Mouse (Mus musculus) kidney, embryonic 16.5 days (tissue): ENCODE data around the gene Ptchd4. TPM values are rescaled to one million over a fixed set of nuclear protein-coding genes. Genes with fewer than 3 reads are reported as not detected.

Source experiments
- ATAC-seq: fragments of 200-750 bp; cut with Nextera tagmentation; 2 replicates; pipeline ENCODE4 v1.8.0; 2017; ENCODE audit warnings: moderate TSS enrichment; ENCODE audit not compliant: low FRiP score, low TSS enrichment
- H3K27ac ChIP-seq: fragments of 300-500 bp; sonication (generic); 2 replicates; pipeline ENCODE4 v1.5.1; 2014; ENCODE audit warnings: low read length
- H3K27me3 ChIP-seq: fragments of 300-500 bp; sonication (generic); 2 replicates; pipeline ENCODE4 v1.6.1; 2014; ENCODE audit warnings: low read length, control low read depth, mixed read lengths; ENCODE audit not compliant: insufficient read depth
- H3K36me3 ChIP-seq: fragments of 300-500 bp; sonication (generic); 2 replicates; pipeline ENCODE4 v1.6.1; 2014; ENCODE audit warnings: low read length, control low read depth, mixed read lengths; ENCODE audit not compliant: insufficient read depth
- H3K4me1 ChIP-seq: fragments of 300-500 bp; sonication (generic); 2 replicates; pipeline ENCODE4 v1.6.1; 2014; ENCODE audit warnings: low read length, control low read depth, mixed read lengths; ENCODE audit not compliant: insufficient read depth
- H3K4me2 ChIP-seq: fragments of 300-500 bp; sonication (generic); replicated peaks from 2 replicates; pipeline ENCODE4 v1.6.1; 2014; ENCODE audit warnings: low read depth, low read length
- H3K4me3 ChIP-seq: fragments of 300-500 bp; sonication (generic); 2 replicates; pipeline ENCODE4 v1.5.1; 2014; ENCODE audit warnings: mild to moderate bottlenecking, low read length
- H3K9ac ChIP-seq: fragments of 300-500 bp; sonication (generic); replicated peaks from 2 replicates; pipeline ENCODE4 v1.6.1; 2014; ENCODE audit warnings: low read length
- H3K9me3 ChIP-seq: fragments of 300-500 bp; sonication (generic); 2 replicates; pipeline ENCODE4 v1.6.1; 2016; ENCODE audit warnings: low read length, control low read depth
- WGBS: fragments of 180-500 bp; shearing (Covaris S2); extraction: QIAGEN DNeasy Blood & Tissue Kit; methylation state at CpG from one replicate; pipeline ENCODE4 v1.1.7; 2014; 5-methylcytosine and 5-hydroxymethylcytosine counted together
- polyA plus RNA-seq: library from polyadenylated mRNA; unstranded; fragments of >200 nt; fragmentation: Nextera tagmentation; extraction: Ambion mirVana; gene quantifications from 2 replicates; pipeline ENCODE4 v1.2.1, GENCODE M21; 2015

Gene Ptchd4
- polyA plus RNA-seq, 1 experiment from 2014 or later: 0.49 TPM

DNA sequence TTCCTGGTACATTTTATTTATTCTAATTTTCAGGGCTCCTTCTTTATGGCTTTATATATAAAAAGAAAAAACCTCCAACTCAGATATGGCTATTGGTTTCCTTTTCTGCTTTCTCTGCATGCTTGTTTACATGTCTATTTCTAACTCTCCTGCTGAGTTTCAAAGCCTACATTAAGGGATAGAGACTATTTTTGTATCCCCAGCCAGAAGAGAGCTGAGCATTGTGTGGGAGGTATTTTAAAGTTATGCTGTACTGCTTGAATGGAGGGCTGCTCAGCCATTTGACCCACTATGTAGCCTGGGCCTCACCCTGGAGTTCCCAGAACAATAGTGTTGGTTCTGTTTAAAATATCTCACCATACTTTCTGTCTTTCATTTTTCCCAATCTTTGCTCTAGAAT, 77.3 kb downstream of the Ptchd4 start:
- H3K9ac ChIP-seq: no peak overlapping the region
- no peaks in the 10 kb centered on the region for H3K36me3 ChIP-seq
- no peak for ATAC-seq
- H3K27me3 ChIP-seq: no peaks in the 10 kb centered on the region
- H3K27ac ChIP-seq: no peak overlapping the region
- no peak overlapping the region for H3K4me3 ChIP-seq
- no peaks in the 10 kb centered on the region for H3K9me3 ChIP-seq
- no peaks in the 10 kb centered on the region for H3K4me1 ChIP-seq
- H3K4me2 ChIP-seq: no peak overlapping the region

DNA sequence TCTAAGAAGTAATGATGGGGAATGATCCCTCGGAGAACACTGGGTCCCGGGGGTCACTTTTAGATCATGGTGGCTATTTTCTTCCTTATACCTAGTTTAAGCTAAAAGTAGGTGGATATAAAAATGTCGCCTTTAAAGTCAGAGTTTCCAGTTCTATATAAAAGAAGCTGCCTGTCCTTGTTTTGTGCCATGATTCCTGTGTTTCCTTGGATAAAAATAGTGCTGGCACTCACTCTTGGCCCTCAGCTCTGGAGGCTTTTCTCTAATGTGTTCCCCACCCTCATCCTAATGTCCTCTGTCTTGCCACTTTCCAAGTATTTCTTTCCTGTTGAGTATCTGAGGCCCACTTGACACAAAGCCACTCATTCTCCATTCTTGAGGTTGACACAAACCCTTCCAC, 79.6 kb downstream of the Ptchd4 start:
- Histone ChIP-seq H3K27ac (no peak overlapping the region), H3K27me3 (no peaks in the 10 kb centered on the region), H3K4me1 (no peaks in the 10 kb centered on the region), H3K36me3 (no peaks in the 10 kb centered on the region), H3K4me3 (no peak overlapping the region), H3K4me2 (no peak overlapping the region), H3K9ac (no peak overlapping the region), H3K9me3 (no peaks in the 10 kb centered on the region)
- ATAC-seq: no peak
- 87% methylated on average over 3 of the region's 3 CpGs for WGBS

DNA sequence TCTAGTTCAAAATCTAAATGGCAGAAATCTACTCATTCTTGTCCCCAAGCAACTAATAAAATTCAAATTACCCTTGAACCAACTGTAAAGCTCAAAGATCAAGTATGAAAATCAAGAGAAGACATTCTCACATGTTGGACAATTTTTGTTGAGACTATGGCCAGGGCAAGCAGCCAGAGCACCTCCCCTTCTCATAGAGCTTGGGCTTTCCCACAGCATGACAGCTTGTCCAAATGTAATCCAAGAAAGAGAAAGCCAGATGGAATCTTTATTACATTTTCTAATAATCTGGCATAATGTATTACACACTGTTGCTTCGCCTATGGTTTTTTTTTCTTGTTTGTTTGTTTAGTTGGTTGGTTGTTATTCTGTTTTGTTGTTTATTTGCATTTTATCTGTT, 102.7 kb downstream of the Ptchd4 start:
- ATAC-seq: no peak
- H3K9me3 ChIP-seq: no peaks in the 10 kb centered on the region
- H3K36me3 ChIP-seq: no peaks in the 10 kb centered on the region
- no peak overlapping the region for H3K4me3 ChIP-seq
- no peaks in the 10 kb centered on the region for H3K4me1 ChIP-seq
- 93% methylated on average over 1 of the region's 1 CpGs for WGBS
- no peak overlapping the region for H3K4me2 ChIP-seq
- H3K27me3 ChIP-seq: no peaks in the 10 kb centered on the region
- H3K27ac ChIP-seq: no peak overlapping the region
- H3K9ac ChIP-seq: no peak overlapping the region

DNA sequence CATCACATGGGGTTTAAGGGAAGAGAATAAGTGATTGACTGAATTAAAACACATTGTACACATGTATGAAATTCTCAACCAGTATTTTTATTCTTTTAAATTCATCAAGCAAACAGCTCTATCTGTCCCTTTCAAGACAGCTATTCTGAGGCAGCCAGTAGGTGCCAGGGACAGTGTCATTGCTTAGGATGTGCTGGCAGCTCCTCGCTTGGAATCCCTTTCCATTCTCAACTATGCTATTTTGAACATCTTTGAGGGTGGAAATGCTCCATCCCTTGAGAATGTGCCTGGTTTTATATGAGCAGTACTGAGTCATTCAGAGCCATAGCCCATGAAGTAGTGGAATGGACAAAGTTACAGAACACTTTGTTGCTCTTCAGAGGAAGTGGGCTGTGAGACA, 112.2 kb downstream of the Ptchd4 start:
- Histone ChIP-seq H3K4me3 (no peak overlapping the region), H3K27me3 (no peaks in the 10 kb centered on the region), H3K4me1 (no peaks in the 10 kb centered on the region), H3K36me3 (no peaks in the 10 kb centered on the region), H3K9me3 (no peaks in the 10 kb centered on the region), H3K27ac (no peak overlapping the region), H3K9ac (no peak overlapping the region), H3K4me2 (no peak overlapping the region)
- ATAC-seq: no peak
- 81% methylated on average over 1 of the region's 1 CpGs for WGBS

DNA sequence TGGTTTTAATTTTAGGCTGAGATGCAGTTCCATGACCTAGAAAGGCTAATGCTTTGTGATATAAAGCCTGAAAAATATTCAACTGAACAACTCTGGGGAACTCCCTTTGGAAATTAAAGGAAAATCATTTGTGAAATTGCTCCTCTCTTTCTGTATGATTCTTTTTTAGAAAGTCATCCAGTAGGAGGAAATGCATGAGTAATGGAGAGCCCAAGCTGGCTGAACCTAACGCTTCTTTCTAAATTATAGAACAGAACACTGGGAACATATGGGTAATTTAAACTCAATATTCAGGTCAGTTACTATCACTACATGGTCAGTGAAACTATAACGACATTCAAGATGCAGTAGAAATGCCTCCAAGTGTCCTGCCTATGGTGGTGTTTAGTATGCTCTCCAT, 114.6 kb downstream of the Ptchd4 start:
- H3K27me3 ChIP-seq: no peaks in the 10 kb centered on the region
- no peak overlapping the region for H3K9ac ChIP-seq
- no peak for ATAC-seq
- H3K4me3 ChIP-seq: no peak overlapping the region
- H3K27ac ChIP-seq: no peak overlapping the region
- no peaks in the 10 kb centered on the region for H3K9me3 ChIP-seq
- no peaks in the 10 kb centered on the region for H3K4me1 ChIP-seq
- WGBS: 87% methylated on average over 2 of the region's 2 CpGs
- no peaks in the 10 kb centered on the region for H3K36me3 ChIP-seq
- no peak overlapping the region for H3K4me2 ChIP-seq

DNA sequence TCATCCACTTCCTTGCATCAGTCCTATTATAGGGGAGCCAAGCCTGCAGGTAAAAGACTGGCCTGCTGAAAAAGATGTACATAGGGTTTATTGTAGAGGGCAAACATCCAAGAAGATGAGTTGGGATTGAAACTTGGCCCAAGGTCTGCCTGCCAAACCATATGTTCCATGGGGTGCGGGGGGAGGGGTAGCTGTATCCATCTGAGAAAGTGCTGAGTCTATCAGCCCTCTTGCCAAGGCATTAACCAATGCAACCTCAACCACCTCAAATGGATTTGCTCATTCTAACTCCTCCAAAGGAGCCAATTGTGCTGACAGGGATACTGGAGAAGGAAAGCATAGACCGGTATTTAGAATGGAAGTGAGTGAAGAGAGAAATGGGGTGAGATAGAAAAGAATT, 136.5 kb downstream of the Ptchd4 start:
- Histone ChIP-seq H3K4me2 (no peak overlapping the region), H3K9me3 (no peaks in the 10 kb centered on the region; the same call in 1 of the 2 replicates), H3K9ac (no peak overlapping the region), H3K27ac (no peak overlapping the region), H3K4me1 (no peaks in the 10 kb centered on the region), H3K36me3 (no peaks in the 10 kb centered on the region), H3K4me3 (no peak overlapping the region), H3K27me3 (no peaks in the 10 kb centered on the region)
- no peak for ATAC-seq
- 81% methylated on average over 2 of the region's 2 CpGs for WGBS

DNA sequence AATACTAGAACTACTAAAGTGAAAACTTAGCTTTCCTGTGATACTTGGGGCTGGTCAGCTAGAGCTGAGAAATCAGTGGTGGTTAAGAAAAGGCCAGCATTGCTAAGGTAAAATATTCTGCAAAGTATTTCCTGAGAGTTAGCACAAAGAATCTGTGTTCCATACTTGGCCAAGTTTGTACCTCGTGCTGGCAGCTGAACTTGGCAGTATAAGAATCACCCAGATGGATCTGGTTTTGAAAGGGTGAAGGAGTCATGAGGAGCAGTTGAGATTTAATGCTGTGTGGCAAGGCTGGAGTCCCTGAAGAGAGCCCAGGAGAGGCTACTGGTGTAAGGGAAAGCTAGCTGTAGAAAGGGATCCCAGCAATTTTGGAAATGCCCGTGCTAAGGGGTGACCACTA, 140.7 kb downstream of the Ptchd4 start:
- no peaks in the 10 kb centered on the region for H3K36me3 ChIP-seq
- ATAC-seq: no peak
- 68% methylated on average over 2 of the region's 2 CpGs for WGBS

DNA sequence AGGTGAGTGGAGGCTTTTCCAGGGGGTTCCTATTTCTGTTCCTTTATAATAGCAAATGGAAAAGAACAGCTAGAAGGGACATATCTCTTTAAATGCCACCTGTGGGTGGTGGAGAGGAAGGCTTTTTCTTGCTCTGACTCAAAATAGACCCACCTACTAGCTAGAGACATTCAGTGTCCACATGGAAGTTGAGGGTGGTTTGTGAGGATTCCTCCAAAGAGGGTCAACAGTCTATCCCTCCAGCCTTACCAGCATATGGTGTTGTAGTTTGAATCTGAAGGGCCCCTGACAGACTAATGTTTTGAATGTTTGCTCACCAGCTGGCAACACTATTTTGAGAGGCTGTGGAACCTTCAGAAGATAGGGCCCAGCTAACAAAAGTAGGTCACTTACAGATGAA, 147.0 kb downstream of the Ptchd4 start:
- ATAC-seq: no peak
- Histone ChIP-seq H3K9me3 (no peaks in the 10 kb centered on the region), H3K36me3 (no peaks in the 10 kb centered on the region), H3K27me3 (no peaks in the 10 kb centered on the region), H3K4me3 (no peak overlapping the region), H3K27ac (no peak overlapping the region), H3K9ac (no peak overlapping the region), H3K4me2 (no peak overlapping the region), H3K4me1 (no peaks in the 10 kb centered on the region)

More for the DNA sequence above, 140.7 kb downstream of the Ptchd4 start:
- no peaks in the 10 kb centered on the region for H3K4me1 ChIP-seq
- no peak overlapping the region for H3K27ac ChIP-seq
- H3K9ac ChIP-seq: no peak overlapping the region
- no peak overlapping the region for H3K4me2 ChIP-seq
- no peaks in the 10 kb centered on the region for H3K27me3 ChIP-seq
- no peaks in the 10 kb centered on the region; the same call in 1 of the 2 replicates for H3K9me3 ChIP-seq
- no peak overlapping the region for H3K4me3 ChIP-seq

DNA sequence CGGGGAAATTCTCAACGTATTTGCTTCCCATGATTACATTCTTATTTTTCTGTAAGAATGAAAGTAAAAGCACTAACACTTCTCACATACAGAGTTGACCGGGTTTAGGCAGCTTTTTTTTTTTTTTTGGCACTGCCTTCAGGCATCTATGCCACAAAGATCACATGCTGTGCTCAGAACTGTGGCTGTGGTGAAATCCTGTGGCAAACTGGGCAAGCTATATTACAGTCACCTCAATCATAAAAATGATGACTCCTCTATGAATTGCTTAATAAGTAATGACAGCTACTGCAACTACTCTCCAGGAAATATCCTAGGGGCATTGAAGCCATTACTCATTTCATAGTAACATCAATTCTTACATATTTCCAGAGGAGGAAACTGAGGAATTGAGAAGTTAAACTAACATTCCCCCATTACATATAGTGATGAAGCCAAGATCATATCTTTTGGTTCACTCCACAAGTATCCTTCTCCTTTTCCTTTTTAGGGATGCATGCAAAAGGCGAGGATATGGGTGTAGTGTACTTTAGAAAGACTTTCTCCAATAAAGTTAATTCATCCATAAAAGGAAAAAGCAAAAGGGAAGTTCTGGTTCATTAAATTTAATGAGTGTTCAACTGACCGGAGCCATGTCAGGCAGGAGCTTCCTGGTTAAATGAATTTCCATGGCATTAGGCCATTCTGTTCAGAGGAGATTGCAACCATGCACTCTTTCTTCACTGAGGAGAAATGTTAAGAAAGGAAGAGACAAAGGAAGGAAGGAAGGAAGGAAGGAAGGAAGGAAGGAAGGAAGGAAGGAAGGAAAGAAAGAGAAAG, 164.6 kb downstream of the Ptchd4 start:
- H3K9ac ChIP-seq: no peak overlapping the region
- WGBS: 59% methylated on average over 5 of the region's 5 CpGs
- no peaks in the 10 kb centered on the region for H3K4me1 ChIP-seq
- no peaks in the 10 kb centered on the region for H3K27me3 ChIP-seq
- H3K4me3 ChIP-seq: no peak overlapping the region
- 0 out of 2 replicates have a peak overlapping the region, but pooled peaks have one; percentile 36 for H3K27ac ChIP-seq
- H3K36me3 ChIP-seq: no peaks in the 10 kb centered on the region
- no peaks in the 10 kb centered on the region for H3K9me3 ChIP-seq
- H3K4me2 ChIP-seq: no peak overlapping the region
- peak; percentile 91 for ATAC-seq

DNA sequence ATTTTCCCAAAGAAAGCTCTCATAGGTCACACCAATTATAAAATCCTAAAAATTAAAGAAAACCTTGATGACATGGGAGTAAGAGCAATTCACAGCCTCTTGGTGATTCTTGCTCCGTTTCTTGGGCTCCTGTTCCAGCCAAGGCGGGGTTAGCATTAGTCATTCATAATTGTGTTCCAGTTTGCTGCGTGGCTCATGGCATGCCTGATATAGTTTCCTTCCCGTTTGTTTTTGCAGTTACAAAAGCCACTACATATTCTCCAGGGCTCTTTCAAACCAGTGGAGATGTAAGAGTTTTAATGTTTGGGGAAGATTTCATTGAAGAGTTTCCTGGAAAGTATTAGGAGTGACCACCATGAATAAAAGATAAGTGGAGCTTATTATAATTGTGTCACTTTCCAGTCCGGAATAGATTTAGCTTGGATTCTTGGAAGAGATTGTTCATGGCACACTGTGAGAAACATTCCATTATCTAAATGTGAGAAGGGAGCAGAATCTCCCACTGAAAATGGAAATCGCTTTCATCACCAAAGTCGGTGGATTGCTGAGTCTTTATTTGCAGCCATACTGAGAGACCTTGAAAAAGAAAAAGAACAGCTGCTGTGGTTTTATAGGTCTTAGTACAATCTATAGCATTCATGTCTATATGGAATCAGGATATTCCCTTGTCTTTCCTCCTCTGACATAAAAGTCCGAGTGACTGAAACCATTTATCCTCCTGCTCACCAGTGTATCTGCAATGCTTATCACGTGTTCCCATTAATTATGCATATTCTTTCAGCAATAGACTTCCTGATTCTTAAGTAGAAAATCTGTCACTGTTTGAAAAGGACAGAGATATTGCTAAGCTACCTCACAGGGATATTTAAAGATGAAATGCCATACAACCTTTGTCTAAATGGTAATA, 193.9 kb downstream of the Ptchd4 start:
- Histone ChIP-seq H3K27me3 (no peaks in the 10 kb centered on the region), H3K4me1 (no peaks in the 10 kb centered on the region), H3K4me3 (no peak overlapping the region), H3K9ac (no peak overlapping the region), H3K9me3 (no peaks in the 10 kb centered on the region), H3K36me3 (no peaks in the 10 kb centered on the region), H3K27ac (no peak overlapping the region), H3K4me2 (no peak overlapping the region)
- WGBS: 74% methylated on average over 9 of the region's 9 CpGs
- no peak for ATAC-seq
